Mouse (Mus musculus) midbrain, embryonic 10.5 days (tissue): ENCODE measurements around the gene Vgll4. TPM values are rescaled to one million over a fixed set of nuclear protein-coding genes. Genes with fewer than 3 reads are reported as not detected.
A peak's percentile ranks its signal among the peaks of the same experiment; 100 is the strongest.

Source experiments
- DNase-seq: peaks from one replicate; pipeline ENCODE4 v3.0.0-alpha.2; 2017; ENCODE audit warnings: low spot score
- H3K27ac ChIP-seq: fragments of 300-500 bp; sonication (generic); replicated peaks from 2 replicates; pipeline ENCODE4 v1.5.1; 2016; ENCODE audit warnings: mild to moderate bottlenecking
- H3K27me3 ChIP-seq: fragments of 300-500 bp; sonication (generic); 2 replicates; pipeline ENCODE4 v1.6.1; 2016; ENCODE audit warnings: low read depth, mild to moderate bottlenecking; ENCODE audit not compliant: poor library complexity, severe bottlenecking
- H3K36me3 ChIP-seq: fragments of 300-500 bp; sonication (generic); 2 replicates; pipeline ENCODE4 v1.6.1; 2016; ENCODE audit warnings: mild to moderate bottlenecking, moderate library complexity
- H3K4me1 ChIP-seq: fragments of 300-500 bp; sonication (generic); 2 replicates; pipeline ENCODE4 v1.6.1; 2016
- H3K4me3 ChIP-seq: fragments of 300-500 bp; sonication (generic); 2 replicates; pipeline ENCODE4 v1.5.1; 2016; ENCODE audit warnings: mild to moderate bottlenecking, moderate library complexity
- H3K9me3 ChIP-seq: fragments of 300-500 bp; sonication (generic); replicated peaks from 2 replicates; pipeline ENCODE4 v1.6.1; 2016; ENCODE audit warnings: mild to moderate bottlenecking
- WGBS: fragments of 180-500 bp; shearing (Covaris S2); methylation state at CpG from one replicate; pipeline ENCODE4 v1.1.7; 2016; 5-methylcytosine and 5-hydroxymethylcytosine counted together
- polyA plus RNA-seq: library from polyadenylated mRNA; unstranded; fragments of >200 nt; fragmentation: Nextera tagmentation; extraction: Ambion mirVana; gene quantifications from 2 replicates; pipeline ENCODE4 v1.2.1, GENCODE M21; 2016

Vgll4 gene
- polyA plus RNA-seq, 1 experiment from 2014 or later: 70.9 TPM

DNA sequence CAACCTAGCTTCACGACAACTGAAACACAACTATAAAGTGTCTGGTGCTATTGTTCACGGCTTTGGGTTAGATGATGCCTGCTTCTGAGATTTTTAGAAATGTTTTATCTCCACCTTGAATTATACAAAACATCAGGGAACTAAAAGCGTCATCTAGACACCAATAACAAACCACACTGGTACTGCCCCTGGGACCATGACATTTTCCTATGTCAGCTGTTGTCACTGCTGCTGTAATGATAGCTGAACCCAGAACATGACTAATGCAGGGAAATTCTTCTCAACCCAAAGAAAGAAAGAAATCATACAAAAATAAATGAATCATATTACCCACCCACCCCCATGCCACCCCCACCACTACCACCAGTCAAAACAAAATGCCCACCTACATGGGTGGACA is 65.0 kb downstream of the Vgll4 start:
- Histone ChIP-seq H3K4me3 (no peak overlapping the region), H3K4me1 (peaks cover 85% of the 10 kb centered on the region), H3K27me3 (no peaks in the 10 kb centered on the region), H3K27ac (no peak overlapping the region), H3K36me3 (peaks cover 14% of the 10 kb centered on the region), H3K9me3 (no peaks in the 10 kb centered on the region)
- DNase-seq: no peak
- WGBS: 96% methylated on average over 3 of the region's 3 CpGs

DNA sequence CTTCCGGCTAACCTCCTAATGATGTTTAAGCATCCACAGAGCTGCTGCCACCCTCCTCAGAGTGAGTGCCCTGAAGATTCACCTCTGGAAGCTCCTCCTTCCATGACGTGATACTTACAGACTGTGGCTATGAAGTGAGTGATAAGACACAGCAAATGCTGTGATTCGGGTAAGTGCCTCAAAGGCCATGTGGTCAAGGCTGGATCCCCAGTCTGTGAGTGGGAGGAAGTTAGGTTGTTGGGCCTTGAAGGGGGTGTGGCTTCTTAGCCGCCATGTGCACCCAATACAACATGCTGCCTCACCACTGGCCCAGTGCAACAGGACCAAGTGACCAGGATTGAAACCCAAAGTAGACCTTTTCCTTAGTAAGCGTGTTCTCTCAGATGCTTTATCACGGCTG is 65.6 kb downstream of the Vgll4 start:
- Histone ChIP-seq H3K36me3 (peaks cover 16% of the 10 kb centered on the region), H3K4me3 (no peak overlapping the region), H3K9me3 (no peaks in the 10 kb centered on the region), H3K4me1 (peaks cover 91% of the 10 kb centered on the region), H3K27me3 (no peaks in the 10 kb centered on the region), H3K27ac (no peak overlapping the region)
- 86% methylated on average over 6 of the region's 6 CpGs for WGBS
- no peak for DNase-seq

DNA sequence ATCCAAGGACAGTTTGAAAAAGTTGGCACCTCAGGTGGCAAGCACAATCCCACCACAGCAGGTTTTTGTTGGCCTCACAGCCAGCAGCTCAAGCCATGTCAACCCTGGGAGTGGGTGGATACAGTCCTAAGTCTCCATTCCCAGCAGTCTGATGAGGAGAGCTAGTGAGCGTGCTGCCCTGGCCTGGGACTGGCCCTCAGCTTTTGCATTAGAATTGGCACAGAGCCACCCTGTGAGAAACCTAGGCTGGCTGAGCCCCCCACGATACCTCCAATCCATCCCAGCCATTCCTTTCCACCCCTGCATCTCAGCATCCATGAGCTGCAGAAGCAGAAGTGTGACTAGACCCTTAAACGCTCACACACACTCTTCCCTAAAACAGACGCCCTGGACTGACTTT is 67.9 kb downstream of the Vgll4 start:
- H3K27ac ChIP-seq: peak overlapping the region; percentile 77
- no peak for DNase-seq
- peaks cover 28% of the 10 kb centered on the region for H3K36me3 ChIP-seq
- no peaks in the 10 kb centered on the region for H3K9me3 ChIP-seq
- H3K27me3 ChIP-seq: no peaks in the 10 kb centered on the region
- WGBS: 19% methylated on average over 4 of the region's 4 CpGs
- peaks cover 83% of the 10 kb centered on the region for H3K4me1 ChIP-seq
- peak overlapping the region; percentile 34; the same call in 1 of the 2 replicates for H3K4me3 ChIP-seq

DNA sequence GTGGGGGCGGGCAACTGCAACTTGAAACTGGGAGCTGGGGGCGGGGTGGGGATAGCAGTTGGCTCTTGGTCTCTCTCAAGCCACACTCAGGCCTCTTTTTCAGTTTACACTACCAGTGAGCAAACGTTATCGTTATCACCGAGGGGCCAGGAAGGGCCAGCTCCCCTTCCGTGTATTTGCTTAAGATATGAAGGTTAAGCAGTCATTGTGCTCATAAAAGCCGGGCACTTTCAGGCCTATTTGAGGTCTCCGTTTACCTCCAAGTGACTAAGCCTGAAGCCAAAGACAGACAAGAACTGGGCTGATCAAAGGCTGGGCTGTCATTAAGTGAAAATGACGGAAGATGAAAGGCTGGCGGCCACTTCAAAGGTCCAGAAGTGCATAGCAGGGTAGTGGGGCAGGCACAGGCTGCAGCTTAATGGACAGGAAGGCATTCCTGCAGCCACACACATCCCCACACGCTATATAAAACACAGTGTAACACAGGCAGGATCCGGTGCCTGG is 68.4 kb downstream of the Vgll4 start:
- peak overlapping the region; percentile 34 for H3K4me3 ChIP-seq
- peaks cover 33% of the 10 kb centered on the region for H3K36me3 ChIP-seq
- 6% methylated on average over 12 of the region's 12 CpGs for WGBS
- H3K27me3 ChIP-seq: no peaks in the 10 kb centered on the region
- H3K27ac ChIP-seq: peak overlapping the region; percentile 77
- no peaks in the 10 kb centered on the region for H3K9me3 ChIP-seq
- DNase-seq: peak; percentile 75
- peaks cover 77% of the 10 kb centered on the region for H3K4me1 ChIP-seq

DNA sequence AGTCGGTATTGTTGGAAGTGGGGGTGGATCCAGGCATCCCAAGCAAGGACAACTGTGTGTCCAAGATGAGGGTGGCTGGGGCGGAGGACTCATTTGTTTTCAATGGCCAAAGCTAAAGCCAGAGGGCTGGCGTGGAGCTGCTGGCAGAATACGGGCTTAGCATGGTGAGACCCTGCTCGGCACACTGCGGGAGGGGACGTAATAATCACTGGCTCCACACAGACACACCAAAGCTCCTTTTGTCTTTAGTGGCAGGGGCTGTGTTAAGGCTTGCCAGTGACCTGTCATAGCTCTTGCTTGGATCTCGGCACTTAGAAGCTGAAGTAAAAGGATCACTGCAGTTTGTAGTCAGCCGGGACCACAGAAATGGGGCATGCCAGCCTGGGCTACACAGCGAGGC is 69.6 kb downstream of the Vgll4 start:
- DNase-seq: no peak
- peak overlapping the region; percentile 77 for H3K27ac ChIP-seq
- WGBS: 36% methylated on average over 10 of the region's 10 CpGs
- H3K36me3 ChIP-seq: peaks cover 45% of the 10 kb centered on the region
- peak overlapping the region; percentile 26; the same call in 1 of the 2 replicates for H3K4me3 ChIP-seq
- peaks cover 65% of the 10 kb centered on the region for H3K4me1 ChIP-seq
- no peaks in the 10 kb centered on the region for H3K27me3 ChIP-seq
- peaks cover 6% of the 10 kb centered on the region; the same call in 1 of the 2 replicates for H3K9me3 ChIP-seq

DNA sequence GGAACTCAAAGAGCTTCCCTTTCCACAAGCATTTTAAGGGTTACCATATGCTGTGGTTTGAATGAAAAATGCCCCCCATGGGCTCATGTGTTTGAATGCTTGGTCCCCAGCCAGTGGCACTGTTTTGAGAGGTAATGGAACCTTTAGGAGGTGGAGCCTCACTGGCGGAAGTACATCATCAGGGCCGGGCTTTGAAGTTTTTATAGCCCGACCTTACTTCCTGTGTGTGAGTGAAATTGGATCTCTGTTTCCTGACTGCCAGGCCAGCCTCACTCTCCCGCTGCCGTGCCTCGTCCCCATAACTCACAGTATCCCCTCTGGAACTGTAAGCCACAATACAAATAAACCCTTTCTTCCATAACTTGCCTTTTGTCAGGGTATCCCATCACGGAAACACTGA is 70.1 kb downstream of the Vgll4 start:
- H3K4me3 ChIP-seq: peak overlapping the region; percentile 26; the same call in 1 of the 2 replicates
- peak overlapping the region; percentile 77 for H3K27ac ChIP-seq
- H3K9me3 ChIP-seq: peaks cover 6% of the 10 kb centered on the region; the same call in 1 of the 2 replicates
- DNase-seq: no peak
- no peaks in the 10 kb centered on the region for H3K27me3 ChIP-seq
- WGBS: 63% methylated on average over 7 of the region's 7 CpGs
- peaks cover 61% of the 10 kb centered on the region for H3K4me1 ChIP-seq
- peaks cover 51% of the 10 kb centered on the region for H3K36me3 ChIP-seq

DNA sequence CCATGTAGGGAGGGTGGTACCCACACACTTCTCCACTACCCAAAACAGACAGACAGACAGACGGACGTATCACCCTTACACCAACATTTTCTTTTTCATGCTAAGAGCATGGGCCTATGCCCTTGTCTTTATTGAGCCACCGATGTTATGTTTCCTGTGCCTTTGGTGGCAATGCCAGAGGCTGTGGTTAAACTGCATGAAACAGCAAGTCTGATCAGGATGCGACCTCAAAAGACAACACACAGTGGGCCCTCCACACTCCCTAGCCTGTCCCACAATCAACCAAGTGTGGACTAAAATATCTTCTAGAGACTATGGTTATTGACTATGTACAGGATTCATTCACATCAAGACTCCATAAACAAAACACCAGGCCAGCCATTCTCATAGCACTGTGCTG is 70.8 kb downstream of the Vgll4 start:
- no peak overlapping the region for H3K27ac ChIP-seq
- peaks cover 61% of the 10 kb centered on the region for H3K4me1 ChIP-seq

DNA sequence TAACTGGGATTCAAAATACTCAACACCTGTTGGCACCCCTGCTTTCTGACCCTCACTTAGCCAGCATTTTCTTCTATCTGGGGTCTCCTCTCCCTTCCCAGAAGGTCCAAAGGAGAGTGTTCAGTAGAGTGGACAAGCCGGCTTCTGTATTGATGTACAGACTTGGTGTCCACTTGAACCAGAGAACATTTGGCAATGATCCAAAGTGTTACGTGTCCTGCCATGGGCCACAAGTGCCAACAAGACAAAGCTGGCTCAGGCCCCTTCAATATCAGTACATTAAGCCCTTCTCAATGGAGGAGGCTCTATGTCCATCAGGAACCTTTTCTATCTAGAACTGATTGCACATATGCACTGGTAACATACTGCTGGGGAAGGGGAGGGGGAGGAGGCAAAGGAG is 73.5 kb downstream of the Vgll4 start:
- peaks cover 61% of the 10 kb centered on the region for H3K4me1 ChIP-seq
- peaks cover 6% of the 10 kb centered on the region; the same call in 1 of the 2 replicates for H3K9me3 ChIP-seq
- peaks cover 51% of the 10 kb centered on the region for H3K36me3 ChIP-seq
- 93% methylated on average over 2 of the region's 2 CpGs for WGBS
- H3K27ac ChIP-seq: no peak overlapping the region
- H3K4me3 ChIP-seq: no peak overlapping the region
- no peaks in the 10 kb centered on the region for H3K27me3 ChIP-seq
- DNase-seq: no peak

More for the DNA sequence above, 70.8 kb downstream of the Vgll4 start:
- Histone ChIP-seq H3K27me3 (no peaks in the 10 kb centered on the region), H3K9me3 (peaks cover 6% of the 10 kb centered on the region; the same call in 1 of the 2 replicates), H3K36me3 (peaks cover 51% of the 10 kb centered on the region), H3K4me3 (no peak overlapping the region)
- WGBS: 92% methylated on average over 4 of the region's 4 CpGs
- DNase-seq: no peak

DNA sequence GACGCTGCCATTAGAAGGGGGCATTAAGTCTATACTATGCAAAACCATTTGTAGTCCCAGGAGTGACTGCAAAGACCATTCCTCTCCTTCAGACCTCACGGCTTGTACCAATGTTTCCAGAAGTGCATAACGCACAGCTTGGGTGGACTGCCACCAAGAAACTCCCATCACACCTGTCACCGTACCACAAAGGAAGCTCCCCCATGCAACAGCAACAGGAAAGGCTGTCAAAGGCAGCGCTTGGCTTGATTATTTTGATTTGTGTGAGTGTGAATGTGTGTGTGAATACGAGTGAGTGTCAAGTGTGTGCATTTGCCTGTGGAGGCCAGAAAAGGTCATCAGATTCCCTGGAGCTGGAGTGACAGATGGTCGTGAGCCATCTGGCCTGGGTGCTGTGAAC is 74.6 kb downstream of the Vgll4 start:
- WGBS: 93% methylated on average over 7 of the region's 7 CpGs
- Histone ChIP-seq H3K4me3 (no peak overlapping the region), H3K27ac (no peak overlapping the region), H3K27me3 (no peaks in the 10 kb centered on the region), H3K9me3 (peaks cover 6% of the 10 kb centered on the region; the same call in 1 of the 2 replicates), H3K36me3 (peaks cover 55% of the 10 kb centered on the region), H3K4me1 (peaks cover 61% of the 10 kb centered on the region)
- no peak for DNase-seq

DNA sequence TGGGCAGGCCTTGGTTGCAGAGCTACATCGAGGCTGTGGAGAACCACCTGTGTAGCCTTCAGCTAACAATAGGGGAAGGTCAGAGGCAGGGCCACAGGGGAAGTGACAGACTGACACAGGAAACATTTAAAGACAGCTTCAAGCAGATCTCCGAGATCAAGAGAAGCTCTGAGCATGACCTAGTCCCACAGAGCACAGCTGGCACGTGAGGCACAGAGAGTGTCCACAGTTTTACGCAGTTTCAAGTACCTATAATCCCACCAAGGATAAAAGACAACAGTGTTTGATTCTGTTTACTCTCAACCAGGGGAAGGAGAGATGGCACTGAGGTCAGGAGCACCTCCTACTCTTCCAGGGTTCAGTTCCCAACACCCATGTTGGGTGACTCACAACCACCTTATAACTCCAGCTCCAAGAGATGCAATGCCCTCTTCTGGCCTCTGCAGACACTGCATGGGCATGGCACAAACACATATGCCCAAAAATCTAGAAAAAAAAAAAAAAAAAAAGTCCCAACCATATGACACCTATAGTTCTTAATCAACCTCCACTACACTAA is 75.2 kb downstream of the Vgll4 start:
- H3K27me3 ChIP-seq: no peaks in the 10 kb centered on the region
- WGBS: 76% methylated on average over 4 of the region's 4 CpGs
- no peak overlapping the region for H3K4me3 ChIP-seq
- H3K27ac ChIP-seq: peak overlapping the region; percentile 69
- peaks cover 6% of the 10 kb centered on the region; the same call in 1 of the 2 replicates for H3K9me3 ChIP-seq
- peaks cover 60% of the 10 kb centered on the region for H3K4me1 ChIP-seq
- DNase-seq: no peak
- H3K36me3 ChIP-seq: peaks cover 55% of the 10 kb centered on the region

DNA sequence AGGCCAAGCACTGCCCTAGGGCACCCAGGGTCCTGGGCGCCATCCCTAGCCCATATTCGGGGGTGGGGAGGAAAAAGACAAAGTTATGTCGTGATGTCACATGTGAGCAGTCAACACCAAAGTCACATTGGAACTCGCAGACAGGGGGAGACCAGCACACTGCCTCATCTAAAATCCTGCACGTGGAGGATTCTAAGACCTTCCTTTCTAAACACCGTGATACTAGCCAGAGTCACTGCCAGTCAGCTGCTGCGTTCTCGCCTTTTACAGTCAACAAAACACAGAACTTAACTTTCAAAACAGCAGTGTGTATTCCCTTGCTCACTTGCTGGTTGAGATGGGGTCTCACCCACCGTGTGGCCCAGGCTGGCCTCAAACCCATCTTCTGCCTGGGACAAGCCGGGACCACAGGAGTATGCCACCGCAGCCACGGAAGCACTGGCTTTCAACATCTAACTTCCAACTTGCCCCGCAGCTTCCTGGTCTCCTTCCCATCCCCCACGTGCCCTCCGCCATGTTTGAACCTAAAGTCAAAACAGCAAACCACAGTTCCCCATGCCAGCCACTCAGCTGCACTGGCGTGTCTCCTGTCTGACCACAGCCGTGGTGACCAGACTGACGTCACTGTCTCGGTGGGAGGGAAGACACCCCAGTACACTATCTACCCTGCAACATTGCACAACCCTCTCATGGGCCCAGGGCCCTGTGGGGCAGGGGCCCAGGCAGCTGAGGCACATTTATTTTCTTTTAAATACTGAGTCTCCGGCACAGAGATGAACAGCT is 76.2 kb downstream of the Vgll4 start:
- DNase-seq: no peak
- Histone ChIP-seq H3K27ac (peak overlapping the region; percentile 79), H3K36me3 (peaks cover 49% of the 10 kb centered on the region), H3K4me3 (no peak overlapping the region), H3K4me1 (peaks cover 60% of the 10 kb centered on the region), H3K27me3 (no peaks in the 10 kb centered on the region), H3K9me3 (peaks cover 6% of the 10 kb centered on the region; the same call in 1 of the 2 replicates)
- 84% methylated on average over 20 of the region's 20 CpGs for WGBS

DNA sequence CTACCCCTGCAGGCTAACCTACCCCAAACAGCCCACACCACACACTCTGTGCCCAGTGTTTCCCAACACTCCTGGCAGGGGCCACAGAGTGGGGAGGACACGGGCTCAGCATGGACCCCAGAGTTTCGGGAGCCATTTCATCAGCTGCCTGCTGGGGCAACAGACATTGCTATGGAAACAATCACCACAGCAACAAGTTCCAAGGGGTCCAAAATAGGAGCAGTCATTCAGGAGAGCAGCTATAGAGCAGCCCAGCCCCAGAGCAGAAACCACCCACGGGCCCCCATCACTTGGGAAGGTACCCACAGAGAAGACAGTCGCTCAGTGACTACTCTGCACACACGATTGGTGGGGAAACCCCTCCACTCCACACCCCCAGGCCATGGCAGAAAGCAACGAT is 77.4 kb downstream of the Vgll4 start:
- H3K27me3 ChIP-seq: no peaks in the 10 kb centered on the region
- WGBS: 25% methylated on average over 6 of the region's 6 CpGs
- peak overlapping the region; percentile 79 for H3K27ac ChIP-seq
- H3K4me3 ChIP-seq: peak overlapping the region; percentile 35
- peak; percentile 70 for DNase-seq
- peaks cover 70% of the 10 kb centered on the region for H3K4me1 ChIP-seq
- peaks cover 6% of the 10 kb centered on the region; the same call in 1 of the 2 replicates for H3K9me3 ChIP-seq
- H3K36me3 ChIP-seq: peaks cover 50% of the 10 kb centered on the region

DNA sequence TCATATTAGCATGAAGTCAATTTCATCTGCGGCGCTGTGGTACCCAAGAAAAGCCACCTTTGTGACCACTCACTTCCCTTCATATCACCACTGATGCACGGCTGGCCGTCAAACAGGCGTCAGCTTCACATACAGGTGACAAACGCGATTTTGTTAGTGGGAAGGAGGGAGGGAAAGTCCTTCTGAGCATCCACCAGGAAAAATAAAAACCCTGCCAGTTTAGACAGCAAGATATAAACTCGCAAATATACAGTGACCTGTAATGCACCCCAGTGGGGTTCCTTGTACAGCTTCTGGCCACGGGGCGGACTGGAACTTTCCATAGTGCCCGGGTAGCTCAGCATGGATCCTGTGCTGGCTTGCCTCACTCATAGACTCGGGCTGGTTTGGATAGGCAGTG is 78.0 kb downstream of the Vgll4 start:
- H3K27ac ChIP-seq: peak overlapping the region; percentile 79
- 75% methylated on average over 12 of the region's 12 CpGs for whole genome bisulfite sequencing
- H3K36me3 ChIP-seq: peaks cover 50% of the 10 kb centered on the region

More for the DNA sequence above, 78.0 kb downstream of the Vgll4 start:
- Histone ChIP-seq H3K9me3 (peaks cover 6% of the 10 kb centered on the region; the same call in 1 of the 2 replicates), H3K4me1 (peaks cover 76% of the 10 kb centered on the region), H3K27me3 (no peaks in the 10 kb centered on the region), H3K4me3 (peak overlapping the region; percentile 35; the same call in 1 of the 2 replicates)
- DNase-seq: no peak
